Mouse (Mus musculus) layer of hippocampus, adult 9-11 months (tissue): ENCODE results near the gene Vars.
A peak's percentile ranks its signal among the peaks of the same experiment; 100 is the strongest.
"Not testable (repeated sequence)": the region's sequence is repeated elsewhere in the genome, so short reads cannot be mapped to it uniquely, and the experiment has no call there.

Experiments
- DNase-seq: peaks from one replicate; pipeline ENCODE4 v3.0.0; 2022

Vars gene

GRCm38 (mm10) chr17:35026206-35026605 lies 25.4 kb downstream of the Vars start:
- DNase-seq, result no peak

- DNase-seq, result peak; percentile 83
Measured at GRCm38 (mm10) chr17:35027277-35028068, 26.7 kb downstream of the Vars start, which contains the start of gene Sapcd1. TSS of gene Sapcd1 (minus strand) at chr17:35028016.

- no peak for DNase-seq
Measured at GRCm38 (mm10) chr17:35028315-35028714, 27.5 kb downstream of the Vars start.

GRCm38 (mm10) chr17:35029691-35030532 lies 29.1 kb downstream of the Vars start:
- DNase-seq, result no peak

GRCm38 (mm10) chr17:35031272-35031671 lies 30.5 kb downstream of the Vars start:
- DNase-seq, result no peak

GRCm38 (mm10) chr17:35031880-35032279 lies 31.1 kb downstream of the Vars start:
- no peak for DNase-seq

- no peak for DNase-seq
Measured at GRCm38 (mm10) chr17:35032323-35032870, 31.6 kb downstream of the Vars start.

GRCm38 (mm10) chr17:35033703-35034102 lies 32.9 kb downstream of the Vars start:
- not testable (repeated sequence) for DNase-seq

GRCm38 (mm10) chr17:35034896-35035295 lies 34.1 kb downstream of the Vars start:
- DNase-seq, result no peak

GRCm38 (mm10) chr17:35039121-35039873 lies 38.5 kb downstream of the Vars start:
- peak; percentile 71 for DNase-seq

GRCm38 (mm10) chr17:35043794-35044193 lies 43.0 kb downstream of the Vars start:
- no peak for DNase-seq

- no peak for DNase-seq
Measured at GRCm38 (mm10) chr17:35044904-35045806, 44.4 kb downstream of the Vars start.

GRCm38 (mm10) chr17:35045807-35046680 lies 45.3 kb downstream of the Vars start:
- no peak for DNase-seq

- DNase-seq, result peak; percentile 97
Measured at GRCm38 (mm10) chr17:35046681-35047455, 46.1 kb downstream of the Vars start, which contains the start of gene Msh5. TSS of gene Msh5 (minus strand) at chr17:35046745.

GRCm38 (mm10) chr17:35047688-35048087 lies 46.9 kb downstream of the Vars start:
- DNase-seq, result no peak

GRCm38 (mm10) chr17:35048149-35048931 lies 47.6 kb downstream of the Vars start:
- DNase-seq, result no peak

- no peak for DNase-seq
Measured at GRCm38 (mm10) chr17:35048932-35049440, 48.2 kb downstream of the Vars start.

- no peak for DNase-seq
Measured at GRCm38 (mm10) chr17:35049561-35050016, 48.8 kb downstream of the Vars start, which contains the start of gene Clic1. TSS of gene Clic1 (plus strand) at chr17:35049966.
